Mouse (Mus musculus) stomach, embryonic 16.5 days (tissue): Measurements from ENCODE around the gene Dusp1. TPM values are rescaled to one million over a fixed set of nuclear protein-coding genes. Genes with fewer than 3 reads are reported as not detected.
A peak's percentile ranks its signal among the peaks of the same experiment; 100 is the strongest.

Experiments
- ATAC-seq: fragments of 200-750 bp; cut with Nextera tagmentation; 2 replicates; pipeline ENCODE4 v1.8.0; 2017; ENCODE audit warnings: moderate number of reproducible peaks, moderate TSS enrichment; ENCODE audit not compliant: insufficient read depth, low FRiP score
- H3K27ac ChIP-seq: fragments of 300-500 bp; sonication (generic); 2 replicates; pipeline ENCODE4 v1.5.1; 2014; ENCODE audit warnings: low read length
- H3K27me3 ChIP-seq: fragments of 300-500 bp; sonication (generic); 2 replicates; pipeline ENCODE4 v1.6.1; 2014; ENCODE audit warnings: low read length, control low read depth, mixed read lengths; ENCODE audit not compliant: control insufficient read depth, insufficient read depth
- H3K36me3 ChIP-seq: fragments of 300-500 bp; sonication (generic); 2 replicates; pipeline ENCODE4 v1.6.1; 2014; ENCODE audit warnings: low read length; ENCODE audit not compliant: control insufficient read depth, insufficient read depth
- H3K4me1 ChIP-seq: fragments of 300-500 bp; sonication (generic); 2 replicates; pipeline ENCODE4 v1.6.1; 2014; ENCODE audit warnings: low read length, control low read depth, mixed read lengths; ENCODE audit not compliant: control insufficient read depth, insufficient read depth
- H3K4me2 ChIP-seq: fragments of 300-500 bp; sonication (generic); 2 replicates; pipeline ENCODE4 v1.6.1; 2014; ENCODE audit warnings: low read depth, low read length, mixed read lengths
- H3K4me3 ChIP-seq: fragments of 300-500 bp; sonication (generic); replicated peaks from 2 replicates; pipeline ENCODE4 v1.5.1; 2014; ENCODE audit warnings: mild to moderate bottlenecking, low read length
- H3K9ac ChIP-seq: fragments of 300-500 bp; sonication (generic); 2 replicates; pipeline ENCODE4 v1.6.1; 2014; ENCODE audit warnings: low read length
- H3K9me3 ChIP-seq: fragments of 300-500 bp; sonication (generic); replicated peaks from 2 replicates; pipeline ENCODE4 v1.6.1; 2016; ENCODE audit warnings: low read length, control low read depth; ENCODE audit not compliant: control insufficient read depth
- WGBS: fragments of 180-500 bp; shearing (Covaris S2); extraction: QIAGEN DNeasy Blood & Tissue Kit; methylation state at CpG from one replicate; pipeline ENCODE4 v1.1.7; 2014; 5-methylcytosine and 5-hydroxymethylcytosine counted together
- polyA plus RNA-seq: library from polyadenylated mRNA; unstranded; fragments of >200 nt; fragmentation: Nextera tagmentation; extraction: Ambion mirVana; gene quantifications from 2 replicates; pipeline ENCODE4 v1.2.1, GENCODE M21; 2015

The Dusp1 gene
- polyA plus RNA-seq, 1 experiment from 2014 or later: 18.3 TPM

- H3K27ac ChIP-seq: no peak overlapping the region
- no peaks in the 10 kb centered on the region for H3K9me3 ChIP-seq
- peaks cover 36% of the 10 kb centered on the region for H3K4me1 ChIP-seq
- no peak overlapping the region for H3K4me3 ChIP-seq
- H3K4me2 ChIP-seq: no peak overlapping the region
- H3K36me3 ChIP-seq: no peaks in the 10 kb centered on the region
- H3K9ac ChIP-seq: no peak overlapping the region
- H3K27me3 ChIP-seq: no peaks in the 10 kb centered on the region
- WGBS: 96% methylated on average over 3 of the region's 3 CpGs
- no peak for ATAC-seq
Measured at GRCm38 (mm10) chr17:26580873-26581401, 19.0 kb upstream of the Dusp1 start.

- no peaks in the 10 kb centered on the region for H3K9me3 ChIP-seq
- no peaks in the 10 kb centered on the region for H3K27me3 ChIP-seq
- no peak for ATAC-seq
- WGBS: 76% methylated on average over 6 of the region's 6 CpGs
- H3K4me1 ChIP-seq: peaks cover 32% of the 10 kb centered on the region
- H3K9ac ChIP-seq: no peak overlapping the region
- no peak overlapping the region for H3K4me2 ChIP-seq
- H3K27ac ChIP-seq: no peak overlapping the region
- H3K36me3 ChIP-seq: no peaks in the 10 kb centered on the region
- H3K4me3 ChIP-seq: no peak overlapping the region
Measured at GRCm38 (mm10) chr17:26579396-26579795, 17.5 kb upstream of the Dusp1 start.

GRCm38 (mm10) chr17:26578771-26579170 lies 16.8 kb upstream of the Dusp1 start:
- H3K4me2 ChIP-seq: no peak overlapping the region
- no peak overlapping the region for H3K4me3 ChIP-seq
- H3K9me3 ChIP-seq: no peaks in the 10 kb centered on the region
- no peak overlapping the region for H3K27ac ChIP-seq
- WGBS: 92% methylated on average over 11 of the region's 11 CpGs
- no peak for ATAC-seq
- no peak overlapping the region for H3K9ac ChIP-seq
- H3K4me1 ChIP-seq: peaks cover 26% of the 10 kb centered on the region
- no peaks in the 10 kb centered on the region for H3K27me3 ChIP-seq
- no peaks in the 10 kb centered on the region for H3K36me3 ChIP-seq

- Histone ChIP-seq H3K4me3 (no peak overlapping the region), H3K4me1 (peaks cover 20% of the 10 kb centered on the region), H3K4me2 (no peak overlapping the region), H3K36me3 (no peaks in the 10 kb centered on the region), H3K27ac (no peak overlapping the region), H3K9me3 (no peaks in the 10 kb centered on the region), H3K27me3 (no peaks in the 10 kb centered on the region), H3K9ac (no peak overlapping the region)
- WGBS: 77% methylated on average over 7 of the region's 7 CpGs
- no peak for ATAC-seq
Measured at GRCm38 (mm10) chr17:26578162-26578561, 16.2 kb upstream of the Dusp1 start.

- no peaks in the 10 kb centered on the region for H3K27me3 ChIP-seq
- H3K27ac ChIP-seq: peak overlapping the region; percentile 15; the same call in 1 of the 2 replicates
- no peaks in the 10 kb centered on the region for H3K9me3 ChIP-seq
- no peaks in the 10 kb centered on the region for H3K36me3 ChIP-seq
- ATAC-seq: no peak
- H3K9ac ChIP-seq: no peak overlapping the region
- H3K4me2 ChIP-seq: no peak overlapping the region
- H3K4me3 ChIP-seq: no peak overlapping the region
- 66% methylated on average over 11 of the region's 11 CpGs for WGBS
- H3K4me1 ChIP-seq: peaks cover 19% of the 10 kb centered on the region
Measured at GRCm38 (mm10) chr17:26577309-26577708, 15.4 kb upstream of the Dusp1 start.

GRCm38 (mm10) chr17:26576833-26577232 lies 14.9 kb upstream of the Dusp1 start:
- Histone ChIP-seq H3K4me2 (no peak overlapping the region), H3K4me3 (no peak overlapping the region), H3K9ac (no peak overlapping the region), H3K4me1 (peaks cover 19% of the 10 kb centered on the region), H3K9me3 (no peaks in the 10 kb centered on the region), H3K27me3 (no peaks in the 10 kb centered on the region), H3K27ac (peak overlapping the region; percentile 15; the same call in 1 of the 2 replicates), H3K36me3 (no peaks in the 10 kb centered on the region)
- no peak for ATAC-seq
- WGBS: 64% methylated on average over 7 of the region's 7 CpGs

DNA sequence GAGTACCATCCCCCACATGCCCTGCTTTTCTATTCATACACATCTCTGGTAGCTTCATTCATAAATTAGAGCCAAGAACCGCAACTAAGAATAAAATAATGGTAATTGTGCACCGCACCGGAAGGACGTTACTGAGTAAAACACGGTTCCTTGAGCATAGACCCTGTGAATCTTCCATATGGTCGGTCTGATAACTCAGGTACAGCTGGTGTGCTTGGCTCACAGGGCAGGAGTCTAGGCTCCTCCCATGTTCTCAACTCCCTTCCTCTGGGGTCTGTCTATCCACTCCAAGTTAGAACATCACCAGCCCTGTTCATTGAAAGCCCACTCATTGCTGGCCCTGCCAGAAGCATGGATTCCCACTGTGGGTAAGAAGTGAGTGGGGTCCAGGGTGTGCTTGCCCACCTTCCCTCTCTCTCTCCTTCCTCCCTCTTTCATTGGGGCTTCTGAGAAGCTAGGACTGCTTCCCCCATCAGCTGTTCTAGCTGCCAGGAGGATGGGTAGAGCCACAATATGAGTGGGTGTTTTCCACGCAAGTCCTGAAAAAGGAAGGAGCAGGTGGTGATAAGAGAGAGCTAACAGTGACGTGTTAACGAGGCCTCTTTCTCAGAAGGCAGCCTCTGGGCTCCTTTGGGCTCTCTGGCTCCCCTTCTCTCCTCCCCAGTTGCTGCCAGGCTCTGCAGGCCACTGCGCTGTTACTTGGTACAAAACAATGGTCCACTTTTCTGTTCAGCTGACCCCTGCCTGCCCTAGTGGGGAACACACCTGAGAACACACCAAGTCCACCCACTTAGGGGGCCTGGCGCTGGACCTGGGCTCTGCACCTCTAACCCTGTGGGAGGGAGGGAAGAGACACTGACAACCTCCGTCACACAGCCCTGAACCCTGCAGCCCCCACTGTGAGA lies 14.1 kb upstream of the Dusp1 start:
- H3K9me3 ChIP-seq: no peaks in the 10 kb centered on the region
- 77% methylated on average over 12 of the region's 12 CpGs for WGBS
- ATAC-seq: no peak
- H3K36me3 ChIP-seq: no peaks in the 10 kb centered on the region
- H3K9ac ChIP-seq: no peak overlapping the region
- no peaks in the 10 kb centered on the region for H3K27me3 ChIP-seq
- no peak overlapping the region for H3K4me2 ChIP-seq
- no peak overlapping the region for H3K27ac ChIP-seq
- H3K4me3 ChIP-seq: no peak overlapping the region
- H3K4me1 ChIP-seq: peaks cover 19% of the 10 kb centered on the region

- ATAC-seq: no peak
- no peaks in the 10 kb centered on the region for H3K36me3 ChIP-seq
- 80% methylated on average over 5 of the region's 5 CpGs for WGBS
Measured at GRCm38 (mm10) chr17:26574701-26575100, 12.8 kb upstream of the Dusp1 start.

DNA sequence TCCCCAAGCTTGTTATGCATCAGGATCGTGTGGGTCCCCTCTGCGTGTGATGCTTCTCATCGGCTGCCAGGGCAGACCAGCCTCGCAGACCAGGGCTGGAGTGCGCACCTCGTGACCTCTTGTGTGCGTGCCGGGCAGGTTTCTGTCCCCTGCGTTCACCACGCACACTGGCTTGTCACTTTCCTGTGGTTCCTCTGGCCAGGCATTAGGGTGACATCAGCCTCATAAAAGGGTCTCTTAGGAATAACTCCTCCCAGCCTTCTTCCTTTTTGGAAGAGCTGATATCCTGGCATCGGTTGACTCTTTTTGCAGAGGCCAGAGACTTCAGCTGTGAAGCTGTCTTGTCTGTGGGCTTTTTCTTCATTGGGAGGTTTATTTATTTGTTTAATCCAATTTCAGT lies 12.2 kb upstream of the Dusp1 start:
- Histone ChIP-seq H3K4me2 (no peak overlapping the region), H3K9me3 (no peaks in the 10 kb centered on the region), H3K36me3 (no peaks in the 10 kb centered on the region), H3K27ac (no peak overlapping the region), H3K27me3 (no peaks in the 10 kb centered on the region), H3K4me3 (no peak overlapping the region), H3K4me1 (peaks cover 19% of the 10 kb centered on the region), H3K9ac (no peak overlapping the region)
- WGBS: 81% methylated on average over 11 of the region's 11 CpGs
- ATAC-seq: no peak

More at GRCm38 (mm10) chr17:26574701-26575100, 12.8 kb upstream of the Dusp1 start:
- H3K4me1 ChIP-seq: peaks cover 19% of the 10 kb centered on the region
- H3K27me3 ChIP-seq: no peaks in the 10 kb centered on the region
- no peak overlapping the region for H3K4me2 ChIP-seq
- no peak overlapping the region for H3K4me3 ChIP-seq
- no peak overlapping the region for H3K27ac ChIP-seq
- no peaks in the 10 kb centered on the region for H3K9me3 ChIP-seq
- H3K9ac ChIP-seq: no peak overlapping the region
